Mouse (Mus musculus): ENCODE results near the gene Ppa2. TPM values are rescaled to one million over a fixed set of nuclear protein-coding genes. Genes with fewer than 3 reads are reported as not detected.

The Ppa2 gene
- polyA plus RNA-seq, 1 experiment from 2014 or later: 141 TPM

- Histone ChIP-seq H3K9me3 (replicated peaks; ENCODE audit: low read length) (no peaks in the 10 kb centered on the region), H3K36me3 (ENCODE audit: insufficient read depth, low read length) (no peaks in the 10 kb centered on the region), H3K27ac (no peak overlapping the region), H3K4me1 (replicated peaks; ENCODE audit: insufficient read depth, low read length) (no peaks in the 10 kb centered on the region), H3K4me2 (ENCODE audit: low read length) (no peak overlapping the region), H3K9ac (ENCODE audit: low read depth, low read length) (no peak overlapping the region), H3K4me3 (replicated peaks; ENCODE audit: low read depth, low read length) (no peak overlapping the region), H3K27me3 (ENCODE audit: insufficient read depth, low read length) (no peaks in the 10 kb centered on the region)
- no peak for TF ChIP-seq CTCF (IDR thresholded peaks at IDR 0.05; ENCODE audit: low read depth)
- DNase-seq (ENCODE audit: low spot score) (no peak), ATAC-seq (replicated peaks; ENCODE audit: low FRiP score, low read depth) (no peak)
- WGBS: 83% methylated on average over 10 of the region's 10 CpGs
Measured at GRCm38 (mm10) chr3:133389803-133390387, 80.0 kb downstream of the Ppa2 start.

DNA sequence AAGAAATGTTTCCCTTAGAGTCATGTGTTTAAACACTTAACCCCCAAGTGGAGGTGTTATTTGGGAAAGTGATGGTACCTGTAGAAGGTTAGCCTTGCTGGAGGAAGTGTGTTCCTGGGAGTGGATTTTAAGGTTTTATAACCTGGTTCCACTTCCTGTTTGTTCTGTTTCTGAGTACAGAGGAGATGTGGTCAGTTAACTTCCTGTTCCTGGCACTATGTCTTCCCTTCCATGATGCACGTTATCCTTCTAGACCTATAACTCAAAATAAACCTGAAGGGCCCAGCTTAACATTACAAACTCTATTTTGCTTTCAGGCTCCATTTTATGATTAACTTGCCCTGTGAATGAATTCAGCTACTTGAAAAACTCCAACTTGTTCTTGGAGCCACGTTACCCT, 84.6 kb downstream of the Ppa2 start:
- Histone ChIP-seq H3K27ac (no peak overlapping the region), H3K4me1 (replicated peaks; ENCODE audit: insufficient read depth, low read length) (no peaks in the 10 kb centered on the region), H3K36me3 (ENCODE audit: insufficient read depth, low read length) (no peaks in the 10 kb centered on the region), H3K9me3 (replicated peaks; ENCODE audit: low read length) (no peaks in the 10 kb centered on the region), H3K9ac (ENCODE audit: low read depth, low read length) (no peak overlapping the region), H3K27me3 (ENCODE audit: insufficient read depth, low read length) (no peaks in the 10 kb centered on the region), H3K4me2 (ENCODE audit: low read length) (no peak overlapping the region), H3K4me3 (replicated peaks; ENCODE audit: low read depth, low read length) (no peak overlapping the region)
- DNase-seq (ENCODE audit: low spot score): no peak
- no peak for TF ChIP-seq CTCF (IDR thresholded peaks at IDR 0.05; ENCODE audit: low read depth)
- WGBS: 55% methylated on average over 2 of the region's 2 CpGs
- ATAC-seq (replicated peaks; ENCODE audit: low FRiP score, low read depth): no peak

DNA sequence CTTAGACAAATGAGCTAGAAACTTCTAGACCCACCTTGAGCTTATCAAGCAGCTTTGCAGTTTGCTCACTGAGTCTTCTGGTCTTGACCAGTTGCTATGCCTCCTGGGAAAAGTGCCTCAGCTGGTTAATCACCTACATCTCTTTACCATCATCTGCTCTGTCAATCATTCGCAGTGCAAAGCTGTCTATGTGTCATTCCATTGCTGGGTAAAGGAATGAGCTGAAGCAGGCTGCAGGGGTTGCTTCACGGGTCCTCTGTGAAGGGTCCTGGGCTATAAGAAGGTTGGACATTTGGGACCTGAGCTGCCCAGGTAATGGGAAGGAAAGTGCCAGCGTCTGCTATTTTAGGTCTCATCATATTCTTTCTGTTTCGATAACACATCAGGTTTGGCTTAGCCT, 93.9 kb downstream of the Ppa2 start:
- no peak overlapping the region for H3K4me3 ChIP-seq (replicated peaks; ENCODE audit: low read depth, low read length)
- H3K36me3 ChIP-seq (ENCODE audit: insufficient read depth, low read length): no peaks in the 10 kb centered on the region
- no peaks in the 10 kb centered on the region for H3K27me3 ChIP-seq (ENCODE audit: insufficient read depth, low read length)
- H3K9ac ChIP-seq (ENCODE audit: low read depth, low read length): no peak overlapping the region
- WGBS: 77% methylated on average over 4 of the region's 4 CpGs
- no peak overlapping the region for H3K4me2 ChIP-seq (ENCODE audit: low read length)
- no peaks in the 10 kb centered on the region for H3K4me1 ChIP-seq (replicated peaks; ENCODE audit: insufficient read depth, low read length)
- DNase-seq (ENCODE audit: low spot score) (peak; percentile 12), ATAC-seq (replicated peaks; ENCODE audit: low FRiP score, low read depth) (peak; percentile 72)
- H3K9me3 ChIP-seq (replicated peaks; ENCODE audit: low read length): no peaks in the 10 kb centered on the region
- TF ChIP-seq CTCF (IDR thresholded peaks at IDR 0.05; ENCODE audit: low read depth): no peak
- no peak overlapping the region for H3K27ac ChIP-seq

GRCm38 (mm10) chr3:133405636-133406035, 95.7 kb downstream of the Ppa2 start:
- no peak overlapping the region for H3K4me2 ChIP-seq (ENCODE audit: low read length)
- H3K4me3 ChIP-seq (replicated peaks; ENCODE audit: low read depth, low read length): no peak overlapping the region
- 93% methylated on average over 3 of the region's 3 CpGs for WGBS
- H3K36me3 ChIP-seq (ENCODE audit: insufficient read depth, low read length): no peaks in the 10 kb centered on the region
- no peaks in the 10 kb centered on the region for H3K9me3 ChIP-seq (replicated peaks; ENCODE audit: low read length)
- no peak overlapping the region for H3K27ac ChIP-seq
- no peak for DNase-seq (ENCODE audit: low spot score)
- no peaks in the 10 kb centered on the region for H3K27me3 ChIP-seq (ENCODE audit: insufficient read depth, low read length)
- no peaks in the 10 kb centered on the region for H3K4me1 ChIP-seq (replicated peaks; ENCODE audit: insufficient read depth, low read length)
- no peak overlapping the region for H3K9ac ChIP-seq (ENCODE audit: low read depth, low read length)
- ATAC-seq (replicated peaks; ENCODE audit: low FRiP score, low read depth): no peak
- TF ChIP-seq CTCF (IDR thresholded peaks at IDR 0.05; ENCODE audit: low read depth): no peak

DNA sequence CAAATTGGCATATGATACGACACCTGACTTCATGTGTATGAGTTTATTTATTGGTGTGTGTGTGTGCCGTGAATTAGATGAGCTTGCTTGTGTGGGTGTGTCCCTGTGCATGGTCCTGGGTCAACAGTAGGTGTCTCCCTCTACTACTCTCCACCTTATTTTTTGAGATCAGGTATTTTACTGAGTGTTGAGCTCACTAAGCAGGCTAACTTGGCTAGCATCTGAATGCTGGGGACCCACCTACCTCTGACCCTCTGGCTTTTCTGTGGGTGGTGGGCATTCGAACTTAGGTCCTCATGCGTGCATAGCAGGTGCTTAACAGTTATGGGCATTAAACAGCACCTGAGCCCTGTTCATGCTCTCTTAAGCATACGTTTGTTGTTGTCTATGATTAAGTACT, 96.3 kb downstream of the Ppa2 start:
- Histone ChIP-seq H3K9ac (ENCODE audit: low read depth, low read length) (no peak overlapping the region), H3K4me3 (replicated peaks; ENCODE audit: low read depth, low read length) (no peak overlapping the region), H3K27me3 (ENCODE audit: insufficient read depth, low read length) (no peaks in the 10 kb centered on the region), H3K9me3 (replicated peaks; ENCODE audit: low read length) (no peaks in the 10 kb centered on the region), H3K36me3 (ENCODE audit: insufficient read depth, low read length) (no peaks in the 10 kb centered on the region), H3K4me1 (replicated peaks; ENCODE audit: insufficient read depth, low read length) (no peaks in the 10 kb centered on the region), H3K27ac (no peak overlapping the region), H3K4me2 (ENCODE audit: low read length) (no peak overlapping the region)
- peak; percentile 37; the same call in 1 of the 2 replicates for TF ChIP-seq CTCF (IDR thresholded peaks at IDR 0.05; ENCODE audit: low read depth)
- DNase-seq (ENCODE audit: low spot score): no peak
- 81% methylated on average over 5 of the region's 5 CpGs for WGBS
- ATAC-seq (replicated peaks; ENCODE audit: low FRiP score, low read depth): no peak

GRCm38 (mm10) chr3:133411123-133411675, 101.3 kb downstream of the Ppa2 start:
- no peaks in the 10 kb centered on the region for H3K36me3 ChIP-seq (ENCODE audit: insufficient read depth, low read length)
- no peaks in the 10 kb centered on the region for H3K4me1 ChIP-seq (replicated peaks; ENCODE audit: insufficient read depth, low read length)
- no peak overlapping the region for H3K27ac ChIP-seq
- no peak overlapping the region for H3K9ac ChIP-seq (ENCODE audit: low read depth, low read length)
- ATAC-seq (replicated peaks; ENCODE audit: low FRiP score, low read depth): no peak
- H3K9me3 ChIP-seq (replicated peaks; ENCODE audit: low read length): no peaks in the 10 kb centered on the region
- no peak overlapping the region for H3K4me2 ChIP-seq (ENCODE audit: low read length)
- no peaks in the 10 kb centered on the region for H3K27me3 ChIP-seq (ENCODE audit: insufficient read depth, low read length)
- whole genome bisulfite sequencing: 84% methylated on average over 4 of the region's 4 CpGs
- H3K4me3 ChIP-seq (replicated peaks; ENCODE audit: low read depth, low read length): no peak overlapping the region
- DNase-seq (ENCODE audit: low spot score): no peak
- no peak for TF ChIP-seq CTCF (IDR thresholded peaks at IDR 0.05; ENCODE audit: low read depth)

GRCm38 (mm10) chr3:133411768-133412167, 101.9 kb downstream of the Ppa2 start:
- H3K4me1 ChIP-seq (replicated peaks; ENCODE audit: insufficient read depth, low read length): no peaks in the 10 kb centered on the region
- no peaks in the 10 kb centered on the region for H3K36me3 ChIP-seq (ENCODE audit: insufficient read depth, low read length)
- no peak overlapping the region for H3K9ac ChIP-seq (ENCODE audit: low read depth, low read length)
- no peaks in the 10 kb centered on the region for H3K9me3 ChIP-seq (replicated peaks; ENCODE audit: low read length)
- no peak for TF ChIP-seq CTCF (IDR thresholded peaks at IDR 0.05; ENCODE audit: low read depth)
- ATAC-seq (replicated peaks; ENCODE audit: low FRiP score, low read depth) (no peak), DNase-seq (ENCODE audit: low spot score) (no peak)
- H3K27ac ChIP-seq: no peak overlapping the region
- H3K27me3 ChIP-seq (ENCODE audit: insufficient read depth, low read length): no peaks in the 10 kb centered on the region
- no peak overlapping the region for H3K4me2 ChIP-seq (ENCODE audit: low read length)
- H3K4me3 ChIP-seq (replicated peaks; ENCODE audit: low read depth, low read length): no peak overlapping the region
- WGBS: 73% methylated on average over 8 of the region's 8 CpGs

Measured in kidney, postnatal 0 days (tissue).